Mouse (Mus musculus) embryo, embryonic 10 days (tissue): ENCODE data around the gene Nudt4.

ENCODE experiments used
- DNase-seq: peaks from one replicate; pipeline ENCODE4 v3.0.0-alpha.2; 2015; ENCODE audit warnings: low spot score

The Nudt4 gene

GRCm38 (mm10) chr10:95539260-95539659, 24.7 kb downstream of the Nudt4 start:
- no peak for DNase-seq

- DNase-seq, result no peak
Observed at GRCm38 (mm10) chr10:95536222-95536541, 27.8 kb downstream of the Nudt4 start.

GRCm38 (mm10) chr10:95535399-95536221, 28.3 kb downstream of the Nudt4 start:
- DNase-seq, result no peak

GRCm38 (mm10) chr10:95533382-95533781, 30.6 kb downstream of the Nudt4 start:
- no peak for DNase-seq

GRCm38 (mm10) chr10:95532916-95533315, 31.0 kb downstream of the Nudt4 start:
- DNase-seq, result no peak

- DNase-seq, result no peak
Observed at GRCm38 (mm10) chr10:95530551-95531121, 33.3 kb downstream of the Nudt4 start.

- DNase-seq, result no peak
Observed at GRCm38 (mm10) chr10:95526495-95527122, 37.3 kb downstream of the Nudt4 start.

GRCm38 (mm10) chr10:95525871-95526270, 38.1 kb downstream of the Nudt4 start:
- DNase-seq, result no peak

GRCm38 (mm10) chr10:95525037-95525675, 38.8 kb downstream of the Nudt4 start:
- DNase-seq, result no peak

GRCm38 (mm10) chr10:95517656-95518055, 46.3 kb downstream of the Nudt4 start:
- DNase-seq, result no peak

GRCm38 (mm10) chr10:95515293-95515931, 48.5 kb downstream of the Nudt4 start:
- DNase-seq, result peak; percentile 37

GRCm38 (mm10) chr10:95514656-95515292, 49.2 kb downstream of the Nudt4 start, which contains the start of gene Ube2n:
Gene Ube2n (plus strand): TSS chr10:95515145.
- DNase-seq, result peak; percentile 98

- peak; percentile 34 for DNase-seq
Observed at GRCm38 (mm10) chr10:95513768-95514556, 50.0 kb downstream of the Nudt4 start.

GRCm38 (mm10) chr10:95512635-95513034, 51.3 kb downstream of the Nudt4 start:
- DNase-seq, result no peak

GRCm38 (mm10) chr10:95509263-95509662, 54.7 kb downstream of the Nudt4 start:
- DNase-seq, result no peak

- no peak for DNase-seq
Observed at GRCm38 (mm10) chr10:95508793-95509192, 55.2 kb downstream of the Nudt4 start.

- DNase-seq, result no peak
Observed at GRCm38 (mm10) chr10:95508126-95508525, 55.8 kb downstream of the Nudt4 start.

GRCm38 (mm10) chr10:95504341-95504740, 59.6 kb downstream of the Nudt4 start:
- no peak for DNase-seq

- no peak for DNase-seq
Observed at GRCm38 (mm10) chr10:95503443-95504235, 60.3 kb downstream of the Nudt4 start.

GRCm38 (mm10) chr10:95501463-95502081, 62.4 kb downstream of the Nudt4 start, which contains the start of gene Mrpl42:
Gene Mrpl42 (minus strand): TSS chr10:95501940.
- DNase-seq, result peak; percentile 95
